Mouse (Mus musculus): ENCODE data around the gene Ubac2.

DNA sequence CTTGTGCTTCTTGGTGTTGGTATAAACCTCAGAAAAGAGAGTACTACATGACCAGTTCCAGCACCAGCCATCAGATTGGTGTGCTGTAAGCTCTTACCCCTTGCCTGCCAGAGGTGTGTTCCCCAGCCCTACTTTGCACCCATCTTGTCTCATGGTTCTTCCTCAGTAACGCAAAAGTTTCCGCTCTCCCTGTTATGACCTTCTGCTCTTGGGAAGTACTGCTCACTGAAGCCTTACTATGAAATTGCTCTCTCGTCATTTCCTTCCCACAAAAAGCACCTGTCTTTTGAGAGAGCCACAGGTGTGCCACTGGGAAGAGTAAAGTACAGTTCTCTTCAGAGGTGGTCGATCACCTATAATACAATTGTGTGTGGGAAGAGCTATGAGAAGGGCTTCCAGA, 151.4 kb downstream of the Ubac2 start:
- TF ChIP-seq POLR2A (IDR thresholded peaks at IDR 0.05; ENCODE audit: borderline replicate concordance, extremely low read depth, insufficient read depth, insufficient read length, poor library complexity, severe bottlenecking) (no peak), CTCF (IDR thresholded peaks at IDR 0.05; ENCODE audit: borderline replicate concordance, extremely low read depth, insufficient read depth, insufficient read length) (no peak)

All from brain, embryonic 14.5 days (tissue).